Mouse (Mus musculus) ovary, postnatal 10 days (tissue): Measurements from ENCODE around the gene Slc25a43.
"Not testable (repeated sequence)": the region's sequence is repeated elsewhere in the genome, so short reads cannot be mapped to it uniquely, and the experiment has no call there.

Experiments used
- DNase-seq: peaks from one replicate; pipeline ENCODE4 v3.0.0; 2022; ENCODE audit warnings: low spot score

The Slc25a43 gene

DNA sequence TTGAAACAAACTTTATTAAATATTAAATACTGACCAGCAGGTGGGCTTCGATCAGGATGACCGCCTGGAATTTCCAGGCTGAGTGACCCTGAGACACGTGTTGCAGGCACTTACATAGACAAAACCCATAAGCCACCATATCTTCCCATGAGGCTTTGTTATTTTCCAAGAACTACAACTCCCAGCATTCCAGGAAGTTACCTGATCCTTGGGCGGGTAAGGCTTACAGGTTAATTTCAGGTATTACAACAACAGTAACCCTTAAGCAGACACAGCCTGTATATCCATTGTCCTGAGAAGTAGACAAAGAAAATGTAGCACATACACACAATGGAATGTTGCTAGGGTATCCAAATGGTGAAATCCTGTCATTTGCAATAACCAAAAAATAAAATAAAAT is 45.9 kb downstream of the Slc25a43 start:
- DNase-seq, result no peak

DNA sequence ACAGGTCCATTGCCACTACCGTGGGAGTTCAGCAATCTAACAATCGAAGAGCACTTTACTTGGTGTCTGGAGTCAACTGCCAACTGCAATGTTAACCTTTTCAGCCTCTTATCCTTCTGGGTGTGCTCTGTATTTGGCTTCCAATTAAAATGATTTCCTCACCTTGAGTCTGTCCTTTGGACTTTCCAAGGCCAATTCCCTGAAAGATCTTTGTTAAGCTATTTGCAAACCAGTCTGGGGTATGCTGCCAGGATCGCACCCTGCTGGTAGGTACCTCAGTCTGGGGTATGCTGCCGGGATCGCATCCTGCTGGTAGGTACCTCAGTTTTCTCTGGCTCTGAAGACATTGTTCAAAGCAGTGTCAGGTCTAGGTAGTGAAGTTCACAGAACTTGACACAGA is 51.1 kb downstream of the Slc25a43 start:
- DNase-seq, result no peak

DNA sequence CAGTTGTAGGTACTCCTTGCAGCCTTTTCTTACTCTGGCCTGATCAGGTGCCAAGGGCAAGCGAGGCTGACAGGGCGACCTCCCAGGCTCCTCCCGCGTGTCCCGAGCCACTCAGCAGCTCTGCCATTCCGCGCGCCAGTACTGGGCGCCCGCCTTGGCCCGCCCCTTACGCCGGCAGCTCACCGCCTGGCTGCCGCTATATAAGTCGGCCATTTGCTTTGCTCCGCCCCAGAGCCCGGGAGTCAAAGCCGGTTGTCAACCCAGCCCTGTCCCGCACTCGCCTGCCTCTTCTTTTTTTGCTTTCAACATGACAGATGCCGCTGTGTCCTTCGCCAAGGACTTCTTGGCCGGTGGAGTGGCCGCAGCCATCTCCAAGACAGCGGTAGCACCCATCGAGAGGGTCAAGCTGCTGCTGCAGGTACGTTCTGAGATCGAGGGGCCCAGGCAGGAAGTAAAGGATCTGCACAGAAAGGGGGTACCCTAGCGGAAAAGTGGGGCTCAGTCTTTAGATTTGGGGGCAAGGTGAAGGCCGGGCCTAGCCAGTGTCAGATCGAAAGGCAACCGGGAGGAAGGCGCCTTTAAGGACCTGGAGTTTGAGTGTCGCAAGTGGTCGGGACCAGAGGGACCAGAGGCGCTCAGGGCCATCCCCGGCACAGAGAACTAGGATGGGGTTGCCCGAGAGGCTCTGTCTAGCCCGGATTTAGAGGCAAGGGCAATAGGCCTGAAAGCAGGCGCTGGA is 52.1 kb downstream of the Slc25a43 start, which contains the start of gene Slc25a5:
Slc25a5 (plus strand) TSS at position 228 of the 739 bp plus-strand sequence.
- peak; percentile 33 for DNase-seq

DNA sequence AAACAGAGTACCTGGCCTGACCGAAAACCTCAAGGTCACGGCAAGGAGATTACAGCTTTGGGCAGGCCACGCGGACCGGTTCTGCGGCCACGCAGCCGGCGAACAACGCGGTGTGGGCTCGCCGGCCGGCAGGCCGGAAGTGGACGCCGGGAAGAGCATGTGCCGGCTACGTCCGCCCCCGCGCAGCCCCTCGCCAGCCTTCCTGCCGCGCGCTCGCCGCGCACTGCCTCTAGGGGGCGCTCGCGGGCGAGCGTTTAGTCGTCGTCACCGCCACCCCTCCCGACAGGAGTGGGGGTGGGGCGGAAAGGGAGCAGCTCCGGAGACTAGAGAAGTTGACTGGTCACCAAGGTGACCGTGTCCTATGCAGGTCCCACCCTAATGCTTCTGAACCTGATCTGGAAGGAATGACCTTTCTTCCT is 52.7 kb downstream of the Slc25a43 start:
- peak; percentile 60 for DNase-seq

- DNase-seq, result not testable (repeated sequence)
Measured at GRCm38 (mm10) chrX:36796734-36797133, 53.3 kb downstream of the Slc25a43 start.

GRCm38 (mm10) chrX:36799131-36799879 is 55.8 kb downstream of the Slc25a43 start:
- no peak for DNase-seq

DNA sequence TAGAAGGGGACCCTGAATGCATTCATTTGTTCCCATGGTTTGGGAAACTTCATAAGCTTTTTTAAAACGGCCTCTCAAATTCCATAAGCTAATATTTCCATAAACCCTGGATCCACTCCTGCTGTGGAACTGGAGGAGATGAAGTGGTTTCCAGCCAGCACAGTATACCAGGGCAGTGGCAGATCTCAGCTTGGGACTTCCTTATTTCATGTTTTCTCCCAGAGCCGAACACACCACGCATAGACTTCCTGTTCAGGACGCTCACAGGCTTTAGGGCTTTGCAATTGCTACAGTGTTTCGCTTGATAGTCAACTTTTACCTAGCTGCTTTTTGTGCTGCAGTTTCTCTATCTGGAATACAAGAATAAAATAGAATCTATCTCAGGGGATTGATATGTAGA is 59.7 kb downstream of the Slc25a43 start:
- no peak for DNase-seq

- no peak for DNase-seq
Measured at GRCm38 (mm10) chrX:36804196-36804595, 60.7 kb downstream of the Slc25a43 start.

DNA sequence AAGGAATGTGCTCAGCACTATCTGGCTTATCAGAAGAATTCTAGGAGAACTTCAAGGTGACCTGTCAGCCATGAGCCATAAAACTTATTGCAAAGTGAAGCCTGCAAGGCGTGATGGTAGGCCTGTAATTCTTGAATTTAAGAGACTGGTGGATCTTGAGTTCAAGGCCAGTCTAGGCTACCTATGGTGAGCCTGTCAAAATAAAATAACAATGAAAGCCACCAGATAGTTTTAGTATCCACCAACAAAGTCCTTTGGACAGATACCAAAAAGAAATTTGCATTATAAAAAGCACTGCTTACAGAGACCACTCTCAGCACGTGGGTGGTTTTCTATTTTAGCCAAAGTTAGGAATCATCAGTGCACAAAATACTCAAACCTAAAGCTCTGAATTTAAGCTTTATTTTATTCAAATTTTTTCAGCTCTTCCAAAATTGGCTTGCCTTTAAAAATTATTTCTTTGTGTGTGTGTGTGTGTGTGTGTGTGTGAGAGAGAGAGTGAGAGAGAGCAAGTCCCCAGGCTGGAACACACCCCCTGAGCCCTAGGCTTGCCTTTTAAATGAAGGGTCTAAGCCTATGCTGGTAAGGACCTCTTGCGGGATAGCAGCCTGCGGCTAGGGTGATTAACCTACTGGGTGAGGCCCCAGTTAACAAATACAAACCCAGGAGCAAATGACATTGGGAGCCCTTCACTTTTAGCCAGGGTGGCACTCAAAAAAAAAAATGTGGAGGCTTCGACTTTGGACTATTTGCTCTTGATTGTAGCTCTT is 62.2 kb downstream of the Slc25a43 start:
- no peak for DNase-seq

GRCm38 (mm10) chrX:36807360-36808317 is 64.2 kb downstream of the Slc25a43 start:
- DNase-seq, result peak; percentile 62

- no peak for DNase-seq
Measured at GRCm38 (mm10) chrX:36808318-36808683, 64.8 kb downstream of the Slc25a43 start.

- DNase-seq, result no peak
Measured at GRCm38 (mm10) chrX:36811377-36811776, 67.9 kb downstream of the Slc25a43 start.

- no peak for DNase-seq
Measured at GRCm38 (mm10) chrX:36814161-36814836, 70.8 kb downstream of the Slc25a43 start.

GRCm38 (mm10) chrX:36815022-36815421 is 71.6 kb downstream of the Slc25a43 start:
- DNase-seq, result no peak

- DNase-seq, result no peak
Measured at GRCm38 (mm10) chrX:36815439-36815838, 72.0 kb downstream of the Slc25a43 start.

GRCm38 (mm10) chrX:36816368-36816899 is 73.0 kb downstream of the Slc25a43 start:
- DNase-seq, result no peak

- DNase-seq, result no peak
Measured at GRCm38 (mm10) chrX:36816953-36817441, 73.5 kb downstream of the Slc25a43 start.

GRCm38 (mm10) chrX:36819575-36819974 is 76.1 kb downstream of the Slc25a43 start:
- DNase-seq, result no peak

- no peak for DNase-seq
Measured at GRCm38 (mm10) chrX:36820201-36820600, 76.7 kb downstream of the Slc25a43 start.

DNA sequence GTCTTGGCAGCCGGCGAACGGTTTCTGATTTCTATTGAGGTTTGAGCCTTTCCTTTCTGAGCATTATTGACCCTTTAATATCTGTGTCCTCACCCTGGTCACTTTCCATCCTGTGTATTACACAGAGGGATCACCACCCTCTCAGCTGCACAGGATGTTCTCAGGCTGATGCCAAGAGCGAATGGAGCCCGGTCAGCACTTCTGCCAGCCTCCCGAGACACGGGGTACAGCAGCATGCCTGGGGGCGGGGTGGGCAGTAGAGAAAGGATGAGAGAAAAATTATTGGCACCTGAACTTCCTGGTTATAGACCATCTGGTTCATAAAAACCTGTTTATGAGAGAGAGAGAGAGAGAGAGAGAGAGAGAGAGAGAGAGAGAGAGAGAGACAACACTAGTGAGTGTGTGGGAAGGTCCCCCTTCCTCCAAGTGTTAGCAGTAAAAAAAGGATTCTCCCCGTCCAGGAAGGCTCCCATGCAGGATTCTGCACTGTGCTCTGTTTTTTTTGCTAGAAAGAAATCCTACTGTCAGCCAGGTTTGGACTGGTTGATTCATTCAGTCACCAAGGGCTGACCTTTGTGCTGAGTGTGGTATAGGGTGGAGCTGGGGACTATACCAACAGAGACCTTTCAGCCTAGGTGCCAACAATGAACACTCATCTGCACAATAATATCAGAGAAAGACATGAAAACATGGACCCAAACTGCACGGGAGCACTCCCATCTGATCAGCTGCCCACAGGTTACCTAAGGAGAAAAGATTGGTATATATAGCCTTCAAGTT is 80.7 kb downstream of the Slc25a43 start:
- no peak for DNase-seq
